Mouse (Mus musculus): ENCODE measurements around the gene Galnt10. TPM values are rescaled to one million over a fixed set of nuclear protein-coding genes. Genes with fewer than 3 reads are reported as not detected.
A peak's percentile ranks its signal among the peaks of the same experiment; 100 is the strongest.

Galnt10 gene
- polyA plus RNA-seq, 1 experiment from 2014 or later: 18.4 TPM

- Histone ChIP-seq H3K4me1 (replicated peaks; ENCODE audit: insufficient read depth, low read length) (no peaks in the 10 kb centered on the region), H3K4me2 (ENCODE audit: low read length) (no peak overlapping the region), H3K36me3 (ENCODE audit: insufficient read depth, low read length) (no peaks in the 10 kb centered on the region), H3K27ac (no peak overlapping the region), H3K27me3 (ENCODE audit: insufficient read depth, low read length) (no peaks in the 10 kb centered on the region), H3K9ac (ENCODE audit: low read depth, low read length) (no peak overlapping the region), H3K9me3 (replicated peaks; ENCODE audit: low read length) (no peaks in the 10 kb centered on the region), H3K4me3 (replicated peaks; ENCODE audit: low read depth, low read length) (no peak overlapping the region)
- WGBS: 68% methylated on average over 9 of the region's 9 CpGs
- DNase-seq (ENCODE audit: low spot score) (no peak), ATAC-seq (replicated peaks; ENCODE audit: low FRiP score, low read depth) (no peak)
- TF ChIP-seq CTCF (IDR thresholded peaks at IDR 0.05; ENCODE audit: low read depth): no peak
Measured at GRCm38 (mm10) chr11:57758621-57759020, 113.4 kb downstream of the Galnt10 start.

- TF ChIP-seq CTCF (IDR thresholded peaks at IDR 0.05; ENCODE audit: low read depth): no peak
- Histone ChIP-seq H3K9me3 (replicated peaks; ENCODE audit: low read length) (no peaks in the 10 kb centered on the region), H3K36me3 (ENCODE audit: insufficient read depth, low read length) (no peaks in the 10 kb centered on the region), H3K4me2 (ENCODE audit: low read length) (no peak overlapping the region), H3K9ac (ENCODE audit: low read depth, low read length) (no peak overlapping the region), H3K4me3 (replicated peaks; ENCODE audit: low read depth, low read length) (no peak overlapping the region), H3K4me1 (replicated peaks; ENCODE audit: insufficient read depth, low read length) (no peaks in the 10 kb centered on the region), H3K27ac (no peak overlapping the region), H3K27me3 (ENCODE audit: insufficient read depth, low read length) (no peaks in the 10 kb centered on the region)
- peak; percentile 61 for DNase-seq (ENCODE audit: low spot score)
- no peak; the same call in 1 of the 2 replicates for ATAC-seq (replicated peaks; ENCODE audit: low FRiP score, low read depth)
- WGBS: 12% methylated on average over 14 of the region's 14 CpGs
Measured at GRCm38 (mm10) chr11:57760509-57761058, 115.3 kb downstream of the Galnt10 start.

- Histone ChIP-seq H3K36me3 (ENCODE audit: insufficient read depth, low read length) (no peaks in the 10 kb centered on the region), H3K27me3 (ENCODE audit: insufficient read depth, low read length) (no peaks in the 10 kb centered on the region), H3K4me3 (replicated peaks; ENCODE audit: low read depth, low read length) (no peak overlapping the region), H3K27ac (no peak overlapping the region), H3K4me2 (ENCODE audit: low read length) (no peak overlapping the region), H3K9me3 (replicated peaks; ENCODE audit: low read length) (no peaks in the 10 kb centered on the region), H3K9ac (ENCODE audit: low read depth, low read length) (no peak overlapping the region), H3K4me1 (replicated peaks; ENCODE audit: insufficient read depth, low read length) (no peaks in the 10 kb centered on the region)
- no peak for TF ChIP-seq CTCF (IDR thresholded peaks at IDR 0.05; ENCODE audit: low read depth)
- DNase-seq (ENCODE audit: low spot score) (no peak), ATAC-seq (replicated peaks; ENCODE audit: low FRiP score, low read depth) (no peak)
- 94% methylated on average over 4 of the region's 4 CpGs for WGBS
Measured at GRCm38 (mm10) chr11:57761347-57761746, 116.1 kb downstream of the Galnt10 start.

DNA sequence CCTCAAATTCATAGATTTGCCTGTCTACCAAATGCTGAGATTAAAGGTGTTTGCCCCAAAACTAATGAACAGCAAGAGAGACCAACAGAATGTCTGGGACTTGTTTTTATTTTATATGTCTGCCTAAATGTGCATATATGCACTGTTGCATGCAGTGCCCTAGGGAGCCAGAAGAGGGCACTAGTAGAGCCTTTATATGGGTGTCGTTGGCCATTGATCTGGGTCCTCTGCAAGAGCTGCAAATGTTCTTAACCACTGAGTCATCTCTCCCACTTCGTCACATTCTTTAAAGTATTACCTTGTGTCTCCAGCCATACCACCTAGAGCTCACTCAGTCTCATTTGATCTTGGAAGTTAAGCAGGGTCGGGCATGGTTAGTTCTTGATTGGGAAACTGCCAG is 118.9 kb downstream of the Galnt10 start:
- H3K9ac ChIP-seq (ENCODE audit: low read depth, low read length): no peak overlapping the region
- no peak overlapping the region for H3K4me2 ChIP-seq (ENCODE audit: low read length)
- H3K27ac ChIP-seq: no peak overlapping the region
- H3K27me3 ChIP-seq (ENCODE audit: insufficient read depth, low read length): no peaks in the 10 kb centered on the region
- DNase-seq (ENCODE audit: low spot score): no peak
- TF ChIP-seq CTCF (IDR thresholded peaks at IDR 0.05; ENCODE audit: low read depth): peak; percentile 47
- H3K9me3 ChIP-seq (replicated peaks; ENCODE audit: low read length): no peaks in the 10 kb centered on the region
- no peak overlapping the region for H3K4me3 ChIP-seq (replicated peaks; ENCODE audit: low read depth, low read length)
- no peak for ATAC-seq (replicated peaks; ENCODE audit: low FRiP score, low read depth)
- H3K4me1 ChIP-seq (replicated peaks; ENCODE audit: insufficient read depth, low read length): no peaks in the 10 kb centered on the region
- no peaks in the 10 kb centered on the region for H3K36me3 ChIP-seq (ENCODE audit: insufficient read depth, low read length)
- WGBS: 86% methylated on average over 3 of the region's 3 CpGs

DNA sequence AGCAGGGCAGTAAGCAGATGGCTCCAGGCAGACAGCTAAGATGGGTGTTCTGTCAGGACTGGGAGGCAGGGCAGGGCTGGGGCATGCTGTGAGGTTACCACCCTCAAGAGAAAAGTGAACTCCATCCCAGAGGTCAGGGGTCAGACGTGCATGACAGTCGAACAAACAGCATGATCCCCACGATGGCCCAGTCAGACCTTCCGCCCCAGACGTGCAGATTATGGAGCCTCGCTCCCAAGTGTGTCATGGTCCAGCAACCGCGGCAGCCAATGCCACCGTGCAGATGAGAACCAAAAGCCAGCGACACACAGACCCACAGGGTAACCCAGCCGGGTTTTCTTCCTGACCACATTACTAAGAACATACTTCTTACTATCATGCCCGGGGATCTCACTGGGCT is 121.4 kb downstream of the Galnt10 start:
- H3K4me1 ChIP-seq (replicated peaks; ENCODE audit: insufficient read depth, low read length): no peaks in the 10 kb centered on the region
- no peak for TF ChIP-seq CTCF (IDR thresholded peaks at IDR 0.05; ENCODE audit: low read depth)
- 0 out of 2 replicates have a peak, but pooled peaks cover 3% of the 10 kb centered on the region for H3K36me3 ChIP-seq (ENCODE audit: insufficient read depth, low read length)
- H3K4me2 ChIP-seq (ENCODE audit: low read length): no peak overlapping the region
- 27% methylated on average over 12 of the region's 12 CpGs for WGBS
- no peak overlapping the region for H3K9ac ChIP-seq (ENCODE audit: low read depth, low read length)
- peak; percentile 8 for DNase-seq (ENCODE audit: low spot score)
- no peak overlapping the region for H3K4me3 ChIP-seq (replicated peaks; ENCODE audit: low read depth, low read length)
- peak; percentile 44; the same call in 1 of the 2 replicates for ATAC-seq (replicated peaks; ENCODE audit: low FRiP score, low read depth)
- no peaks in the 10 kb centered on the region for H3K9me3 ChIP-seq (replicated peaks; ENCODE audit: low read length)
- no peak overlapping the region for H3K27ac ChIP-seq
- H3K27me3 ChIP-seq (ENCODE audit: insufficient read depth, low read length): no peaks in the 10 kb centered on the region

DNA sequence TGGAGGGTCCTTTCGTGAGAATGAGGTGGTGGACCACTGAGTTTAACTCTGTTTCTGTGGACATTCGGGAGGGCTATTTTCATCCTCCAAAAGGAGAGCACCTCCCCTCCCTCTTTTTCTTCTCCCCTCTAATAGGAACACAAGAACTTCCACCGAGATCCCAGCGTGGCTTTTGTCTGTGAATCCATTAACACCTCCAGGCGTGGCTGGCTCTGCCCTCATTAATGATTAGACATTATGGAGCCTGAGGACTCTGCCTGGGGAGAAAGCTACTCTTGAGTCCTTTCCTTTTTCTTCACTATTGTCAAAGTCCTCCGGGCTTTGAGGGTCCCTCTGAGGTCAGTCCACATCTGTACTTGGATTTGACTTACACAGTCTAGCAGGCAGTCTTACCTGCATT is 121.9 kb downstream of the Galnt10 start:
- ATAC-seq (replicated peaks; ENCODE audit: low FRiP score, low read depth): no peak
- no peak overlapping the region for H3K4me3 ChIP-seq (replicated peaks; ENCODE audit: low read depth, low read length)
- no peaks in the 10 kb centered on the region for H3K4me1 ChIP-seq (replicated peaks; ENCODE audit: insufficient read depth, low read length)
- H3K27ac ChIP-seq: no peak overlapping the region
- H3K9ac ChIP-seq (ENCODE audit: low read depth, low read length): no peak overlapping the region
- H3K36me3 ChIP-seq (ENCODE audit: insufficient read depth, low read length): 0 out of 2 replicates have a peak, but pooled peaks cover 3% of the 10 kb centered on the region
- no peak for TF ChIP-seq CTCF (IDR thresholded peaks at IDR 0.05; ENCODE audit: low read depth)
- 46% methylated on average over 6 of the region's 6 CpGs for WGBS
- H3K4me2 ChIP-seq (ENCODE audit: low read length): no peak overlapping the region
- no peaks in the 10 kb centered on the region for H3K9me3 ChIP-seq (replicated peaks; ENCODE audit: low read length)
- no peak for DNase-seq (ENCODE audit: low spot score)
- no peaks in the 10 kb centered on the region for H3K27me3 ChIP-seq (ENCODE audit: insufficient read depth, low read length)

- 90% methylated on average over 5 of the region's 5 CpGs for WGBS
- TF ChIP-seq CTCF (IDR thresholded peaks at IDR 0.05; ENCODE audit: low read depth): no peak
- Histone ChIP-seq H3K27ac (no peak overlapping the region), H3K4me3 (replicated peaks; ENCODE audit: low read depth, low read length) (no peak overlapping the region), H3K36me3 (ENCODE audit: insufficient read depth, low read length) (0 out of 2 replicates have a peak, but pooled peaks cover 3% of the 10 kb centered on the region), H3K4me1 (replicated peaks; ENCODE audit: insufficient read depth, low read length) (0 out of 2 replicates have a peak, but pooled peaks cover 6% of the 10 kb centered on the region), H3K9me3 (replicated peaks; ENCODE audit: low read length) (no peaks in the 10 kb centered on the region), H3K27me3 (ENCODE audit: insufficient read depth, low read length) (no peaks in the 10 kb centered on the region), H3K9ac (ENCODE audit: low read depth, low read length) (no peak overlapping the region), H3K4me2 (ENCODE audit: low read length) (no peak overlapping the region)
- DNase-seq (ENCODE audit: low spot score) (no peak), ATAC-seq (replicated peaks; ENCODE audit: low FRiP score, low read depth) (no peak)
Measured at GRCm38 (mm10) chr11:57770776-57771175, 125.5 kb downstream of the Galnt10 start.
